ENCODE assay signal across 10 mouse cellular contexts in genomic region chr17:26066488-26067020, GRCm38 (mm10). TPM values are rescaled to one million over a fixed set of nuclear protein-coding genes. Genes with fewer than 3 reads are reported as not detected.
DNase-seq lines count a peak whose midpoint lies in the region; ATAC-seq and TF ChIP-seq lines count a peak whose summit lies in the region.
"Had no signal": no experiment of that assay in that cellular context is flagged by ENCODE, and none has a peak within 500 bp of the region (broad histone marks: within the 10 kb centered on the region; RNA-seq: fewer than 3 reads in every experiment).

No protein-coding gene starts in this region.

- H3K4me1 ChIP-seq in lung, postnatal 0 days (ENCODE audit: insufficient read depth, low read depth, low read length): peaks cover 19% of the 10 kb centered on the region
- peaks cover 36% of the 10 kb centered on the region for H3K4me1 ChIP-seq in limb, embryonic 12.5 days (replicated peaks)
- H3K4me1 ChIP-seq in stomach, postnatal 0 days (replicated peaks; ENCODE audit: control insufficient read depth, insufficient read depth): peaks cover 10% of the 10 kb centered on the region

- no peak overlapping the region for H3K9ac ChIP-seq in lung, postnatal 0 days (replicated peaks; ENCODE audit: low read depth)
- no peak overlapping the region for H3K9ac ChIP-seq in limb, embryonic 12.5 days (replicated peaks)
- no peak overlapping the region for H3K9ac ChIP-seq in stomach, postnatal 0 days (ENCODE audit: low read length)

- 91% methylated on average over 7 of the region's 7 CpGs for WGBS in lung, postnatal 0 days
- WGBS in limb, embryonic 12.5 days: 95% methylated on average over 7 of the region's 7 CpGs
- WGBS in stomach, postnatal 0 days: 92% methylated on average over 7 of the region's 7 CpGs

- no peak for TF ChIP-seq EP300 in lung, postnatal 0 days (IDR thresholded peaks at IDR 0.05)
- no peak for TF ChIP-seq EP300 in stomach, postnatal 0 days (optimal IDR thresholded peaks at IDR 0.05)

- ATAC-seq in lung, postnatal 0 days: no peak
- ATAC-seq in limb, embryonic 12.5 days (ENCODE audit: insufficient number of reproducible peaks, insufficient read depth, low FRiP score, low TSS enrichment, low read depth): no peak
- ATAC-seq in stomach, postnatal 0 days (ENCODE audit: low FRiP score, low TSS enrichment): no peak

- no peaks in the 10 kb centered on the region for H3K36me3 ChIP-seq in lung, postnatal 0 days (ENCODE audit: insufficient read depth, low read length)
- peaks cover 28% of the 10 kb centered on the region for H3K36me3 ChIP-seq in limb, embryonic 12.5 days
- H3K36me3 ChIP-seq in stomach, postnatal 0 days (ENCODE audit: control insufficient read depth, insufficient read depth, low read length): peaks cover 2% of the 10 kb centered on the region; the same call in 1 of the 2 replicates

- peak overlapping the region; percentile 94 for H3K27ac ChIP-seq in gastrocnemius, adult 2 months
- H3K27ac ChIP-seq in lung, postnatal 0 days (ENCODE audit: low read length): no peak overlapping the region
- no peak overlapping the region for H3K27ac ChIP-seq in limb, embryonic 12.5 days
- no peak overlapping the region for H3K27ac ChIP-seq in stomach, postnatal 0 days (replicated peaks)

- H3K4me3 ChIP-seq in gastrocnemius, adult 2 months: peak overlapping the region; percentile 85
- H3K4me3 ChIP-seq in lung, postnatal 0 days (ENCODE audit: low read depth, low read length): no peak overlapping the region
- H3K4me3 ChIP-seq in limb, embryonic 12.5 days (replicated peaks): peak overlapping the region; percentile 88
- no peak overlapping the region for H3K4me3 ChIP-seq in stomach, postnatal 0 days (ENCODE audit: low read depth, low read length)

- H3K9me3 ChIP-seq in lung, postnatal 0 days (ENCODE audit: low read length): no peaks in the 10 kb centered on the region
- H3K9me3 ChIP-seq in limb, embryonic 12.5 days: no peaks in the 10 kb centered on the region
- no peaks in the 10 kb centered on the region for H3K9me3 ChIP-seq in stomach, postnatal 0 days (ENCODE audit: control insufficient read depth, low read length)

- no peaks in the 10 kb centered on the region for H3K27me3 ChIP-seq in lung, postnatal 0 days (replicated peaks; ENCODE audit: insufficient read depth, low read length)
- H3K27me3 ChIP-seq in limb, embryonic 12.5 days: peaks cover 21% of the 10 kb centered on the region
- no peaks in the 10 kb centered on the region for H3K27me3 ChIP-seq in stomach, postnatal 0 days (ENCODE audit: control insufficient read depth, insufficient read depth, low read length)

- intact Hi-C loops in gastrocnemius, adult 2 months (cut with DNase I): no loop called here

- TF ChIP-seq CTCF in gastrocnemius, adult 2 months (IDR thresholded peaks at IDR 0.05): no peak
- TF ChIP-seq CTCF in lung, postnatal 0 days (IDR thresholded peaks at IDR 0.05): no peak
- TF ChIP-seq CTCF in stomach, postnatal 0 days (IDR thresholded peaks at IDR 0.05; ENCODE audit: low read depth): no peak

- H3K4me2 ChIP-seq in lung, postnatal 0 days (replicated peaks; ENCODE audit: low read depth, low read length): peak overlapping the region; percentile 92
- H3K4me2 ChIP-seq in limb, embryonic 12.5 days: peak overlapping the region; percentile 99
- peak overlapping the region; percentile 98; the same call in 1 of the 2 replicates for H3K4me2 ChIP-seq in stomach, postnatal 0 days (replicated peaks; ENCODE audit: low read depth)

- no peak for DNase-seq in gastrocnemius, adult 2 months
- no peak for DNase-seq in gastrocnemius, adult 8-10 months (ENCODE audit: low spot score in 2 of 2)
- DNase-seq in lung, postnatal 0 days (ENCODE audit: low spot score): no peak
- DNase-seq in lung, postnatal 4 days: no peak
- DNase-seq in stomach, postnatal 0 days (ENCODE audit: low spot score): no peak
- no peak for DNase-seq in retina, postnatal 1 day
- no peak for DNase-seq in embryo, embryonic 10 days (ENCODE audit: low spot score)
- DNase-seq: cerebellum, postnatal 10 days; kidney, postnatal 14 days had no signal

RNA-seq across cellular contexts. Expression of gene Rab11fip3, which starts 2.8 kb away (rescaled TPM):
- total RNA-seq in gastrocnemius, adult 2 months (2021): 10 to 100 TPM; 76.3 to 92.0 TPM
- 10 to 100 TPM; 71.4 to 85.9 (median 78.5) TPM for total RNA-seq in gastrocnemius, adult 8-10 months (2022)
- polyA plus RNA-seq in lung, postnatal 0 days (2015; fragmentation: Nextera tagmentation; extraction: Ambion mirVana): 7.2 and 9.3 TPM in 2 replicates
- 25.0 and 26.9 TPM in 2 replicates for polyA plus RNA-seq in limb, embryonic 12.5 days (2016; fragmentation: Nextera tagmentation; extraction: Ambion mirVana)
- 4.5 and 5.1 TPM in 2 replicates for polyA plus RNA-seq in stomach, postnatal 0 days (2015; fragmentation: Nextera tagmentation; extraction: Ambion mirVana)

RNA-seq across cellular contexts. Expression of gene Decr2, which starts 23.6 kb away (rescaled TPM):
- 1 to 10 TPM; 2.1 to 3.0 TPM for total RNA-seq in gastrocnemius, adult 2 months (2021)
- total RNA-seq in gastrocnemius, adult 8-10 months (2022): 1 to 10 TPM; 2.8 to 4.2 (median 2.8) TPM
- 18.7 and 23.8 TPM in 2 replicates for polyA plus RNA-seq in lung, postnatal 0 days (2015; fragmentation: Nextera tagmentation; extraction: Ambion mirVana)
- polyA plus RNA-seq in limb, embryonic 12.5 days (2016; fragmentation: Nextera tagmentation; extraction: Ambion mirVana): 29.4 and 31.7 TPM in 2 replicates
- 65.4 and 66.3 TPM in 2 replicates for polyA plus RNA-seq in stomach, postnatal 0 days (2015; fragmentation: Nextera tagmentation; extraction: Ambion mirVana)

RNA-seq across cellular contexts. Expression of gene Nme4, which starts 28.8 kb away (rescaled TPM):
- 1 to 10 TPM; 1.6 to 2.5 TPM for total RNA-seq in gastrocnemius, adult 2 months (2021)
- 1 to 10 TPM; 1.9 to 4.0 (median 2.8) TPM for total RNA-seq in gastrocnemius, adult 8-10 months (2022)
- polyA plus RNA-seq in lung, postnatal 0 days (2015; fragmentation: Nextera tagmentation; extraction: Ambion mirVana): 8.5 and 9.2 TPM in 2 replicates
- polyA plus RNA-seq in limb, embryonic 12.5 days (2016; fragmentation: Nextera tagmentation; extraction: Ambion mirVana): 124 and 132 TPM in 2 replicates
- 30.9 and 32.5 TPM in 2 replicates for polyA plus RNA-seq in stomach, postnatal 0 days (2015; fragmentation: Nextera tagmentation; extraction: Ambion mirVana)

RNA-seq across cellular contexts. Expression of gene Tmem8, which starts 46.5 kb away (rescaled TPM):
- total RNA-seq in gastrocnemius, adult 2 months (2021): under 1 TPM; 0.67 to 0.92 TPM
- total RNA-seq in gastrocnemius, adult 8-10 months (2022): 1 to 10 TPM; 2.6 to 4.1 (median 3.4) TPM
- 7.9 and 9.1 TPM in 2 replicates for polyA plus RNA-seq in lung, postnatal 0 days (2015; fragmentation: Nextera tagmentation; extraction: Ambion mirVana)
- polyA plus RNA-seq in limb, embryonic 12.5 days (2016; fragmentation: Nextera tagmentation; extraction: Ambion mirVana): 0.55 and 0.87 TPM in 2 replicates
- 16.1 and 17.5 TPM in 2 replicates for polyA plus RNA-seq in stomach, postnatal 0 days (2015; fragmentation: Nextera tagmentation; extraction: Ambion mirVana)

RNA-seq across cellular contexts. Expression of gene Mrpl28, which starts 56.7 kb away (rescaled TPM):
- total RNA-seq in gastrocnemius, adult 2 months (2021): 10 to 100 TPM; 54.1 to 73.2 TPM
- 10 to 100 TPM; 62.7 to 72.1 (median 67.6) TPM for total RNA-seq in gastrocnemius, adult 8-10 months (2022)
- 109 and 110 TPM in 2 replicates for polyA plus RNA-seq in lung, postnatal 0 days (2015; fragmentation: Nextera tagmentation; extraction: Ambion mirVana)
- polyA plus RNA-seq in limb, embryonic 12.5 days (2016; fragmentation: Nextera tagmentation; extraction: Ambion mirVana): 203 and 218 TPM in 2 replicates
- 134 and 135 TPM in 2 replicates for polyA plus RNA-seq in stomach, postnatal 0 days (2015; fragmentation: Nextera tagmentation; extraction: Ambion mirVana)

Comparison
In these comparisons a context has a peak if more than half of its experiments do, and no peak if none do; other contexts are left out.
1. H3K4me3 ChIP-seq: peak in gastrocnemius, adult 2 months (single experiment) and limb, embryonic 12.5 days (single experiment); none in lung, postnatal 0 days (single experiment) and stomach, postnatal 0 days (single experiment).
2. Peak in every context shown above with its lines, with median percentiles within 50 percentile points of each other: H3K4me2 ChIP-seq.